Mouse (Mus musculus) spleen, adult 2 months (tissue): ENCODE results near the gene Sh3d21.

Experiments
- CTCF ChIP-seq: fragments of 200-500 bp; IDR thresholded peaks from 2 replicates; pipeline ENCODE4 v1.5.1; 2011; ENCODE audit warnings: mild to moderate bottlenecking, inconsistent platforms; ENCODE audit not compliant: insufficient read depth, insufficient read length, insufficient replicate concordance; ENCODE audit errors: extremely low read depth
- POLR2A ChIP-seq: fragments of 200-500 bp; IDR thresholded peaks from 2 replicates; pipeline ENCODE4 v1.6.1; 2011; ENCODE audit warnings: low read depth, low read length, inconsistent platforms

- no peak for TF ChIP-seq POLR2A
- peak; percentile 71; the same call in 1 of the 2 replicates for TF ChIP-seq CTCF
Observed at GRCm38 (mm10) chr4:126181170-126181957, 18.1 kb upstream of the Sh3d21 start.
